Mouse (Mus musculus) stomach, postnatal 0 days (tissue): ENCODE data around the gene Ldlrad3. TPM values are rescaled to one million over a fixed set of nuclear protein-coding genes. Genes with fewer than 3 reads are reported as not detected.

Experiments
- ATAC-seq: fragments of 200-750 bp; cut with Nextera tagmentation; 2 replicates; pipeline ENCODE4 v1.8.0; 2017; ENCODE audit not compliant: low FRiP score, low TSS enrichment
- DNase-seq: peaks from one replicate; pipeline ENCODE4 v3.0.0-alpha.2; 2016; ENCODE audit warnings: low spot score
- H3K27ac ChIP-seq: fragments of 300-500 bp; sonication (generic); replicated peaks from 2 replicates; pipeline ENCODE4 v1.5.1; 2014; ENCODE audit warnings: mild to moderate bottlenecking, control low read depth
- H3K27me3 ChIP-seq: fragments of 300-500 bp; sonication (generic); 2 replicates; pipeline ENCODE4 v1.6.1; 2014; ENCODE audit warnings: low read length; ENCODE audit not compliant: control insufficient read depth, insufficient read depth
- H3K36me3 ChIP-seq: fragments of 300-500 bp; sonication (generic); 2 replicates; pipeline ENCODE4 v1.6.1; 2014; ENCODE audit warnings: low read length, mixed read lengths; ENCODE audit not compliant: control insufficient read depth, insufficient read depth
- H3K4me1 ChIP-seq: fragments of 300-500 bp; sonication (generic); replicated peaks from 2 replicates; pipeline ENCODE4 v1.6.1; 2014; ENCODE audit warnings: antibody characterized with exemption; ENCODE audit not compliant: control insufficient read depth, insufficient read depth
- H3K4me2 ChIP-seq: fragments of 300-500 bp; sonication (generic); replicated peaks from 2 replicates; pipeline ENCODE4 v1.6.1; 2014; ENCODE audit warnings: low read depth, mild to moderate bottlenecking, control low read depth, moderate library complexity
- H3K4me3 ChIP-seq: fragments of 300-500 bp; sonication (generic); 2 replicates; pipeline ENCODE4 v1.5.1; 2014; ENCODE audit warnings: low read depth, low read length, control low read depth
- H3K9ac ChIP-seq: fragments of 300-500 bp; sonication (generic); 2 replicates; pipeline ENCODE4 v1.6.1; 2014; ENCODE audit warnings: mild to moderate bottlenecking, low read length, control low read depth, mixed read lengths
- H3K9me3 ChIP-seq: fragments of 300-500 bp; sonication (generic); 2 replicates; pipeline ENCODE4 v1.6.1; 2016; ENCODE audit warnings: low read length; ENCODE audit not compliant: control insufficient read depth
- CTCF ChIP-seq: IDR thresholded peaks from 2 replicates; pipeline ENCODE4 v1.5.1; 2016; ENCODE audit warnings: antibody characterized with exemption, low read depth, mild to moderate bottlenecking, moderate library complexity
- EP300 ChIP-seq: optimal IDR thresholded peaks from 2 replicates; pipeline ENCODE3; 2016; ENCODE audit warnings: antibody characterized with exemption
- WGBS: fragments of 180-500 bp; shearing (Covaris S2); extraction: QIAGEN DNeasy Blood & Tissue Kit; methylation state at CpG from one replicate; pipeline ENCODE4 v1.1.7; 2014; 5-methylcytosine and 5-hydroxymethylcytosine counted together
- polyA plus RNA-seq: library from polyadenylated mRNA; unstranded; fragments of >200 nt; fragmentation: Nextera tagmentation; extraction: Ambion mirVana; gene quantifications from 2 replicates; pipeline ENCODE4 v1.2.1, GENCODE M21; 2015

The Ldlrad3 gene
- polyA plus RNA-seq, 1 experiment from 2014 or later, result 20.5 TPM

DNA sequence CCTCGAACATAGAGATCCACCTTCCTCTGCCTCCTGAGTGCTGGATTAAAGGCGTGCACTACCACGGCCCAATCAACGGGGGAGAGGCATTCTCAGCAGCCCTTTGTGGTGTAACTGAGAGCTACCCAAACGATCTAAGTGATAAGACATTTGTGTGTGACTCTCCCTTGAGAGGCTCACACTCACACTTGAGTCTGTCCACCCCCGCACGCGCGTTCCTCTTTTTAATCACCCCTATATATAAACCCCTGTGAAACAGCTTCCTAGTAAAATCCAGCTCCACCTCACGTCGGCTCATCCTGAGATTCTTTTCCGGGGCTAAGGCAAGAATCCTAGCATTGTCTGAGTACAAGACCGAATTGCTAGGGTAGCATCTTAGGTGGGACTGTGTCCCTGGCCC, 277.4 kb downstream of the Ldlrad3 start:
- no peak for TF ChIP-seq EP300
- TF ChIP-seq CTCF, result no peak
- Histone ChIP-seq H3K27me3 (no peaks in the 10 kb centered on the region), H3K4me3 (no peak overlapping the region), H3K9me3 (no peaks in the 10 kb centered on the region), H3K4me2 (no peak overlapping the region), H3K4me1 (no peaks in the 10 kb centered on the region), H3K36me3 (no peaks in the 10 kb centered on the region), H3K9ac (no peak overlapping the region), H3K27ac (no peak overlapping the region)
- no peak for DNase-seq
- ATAC-seq, result no peak
- 78% methylated on average over 13 of the region's 13 CpGs for WGBS

DNA sequence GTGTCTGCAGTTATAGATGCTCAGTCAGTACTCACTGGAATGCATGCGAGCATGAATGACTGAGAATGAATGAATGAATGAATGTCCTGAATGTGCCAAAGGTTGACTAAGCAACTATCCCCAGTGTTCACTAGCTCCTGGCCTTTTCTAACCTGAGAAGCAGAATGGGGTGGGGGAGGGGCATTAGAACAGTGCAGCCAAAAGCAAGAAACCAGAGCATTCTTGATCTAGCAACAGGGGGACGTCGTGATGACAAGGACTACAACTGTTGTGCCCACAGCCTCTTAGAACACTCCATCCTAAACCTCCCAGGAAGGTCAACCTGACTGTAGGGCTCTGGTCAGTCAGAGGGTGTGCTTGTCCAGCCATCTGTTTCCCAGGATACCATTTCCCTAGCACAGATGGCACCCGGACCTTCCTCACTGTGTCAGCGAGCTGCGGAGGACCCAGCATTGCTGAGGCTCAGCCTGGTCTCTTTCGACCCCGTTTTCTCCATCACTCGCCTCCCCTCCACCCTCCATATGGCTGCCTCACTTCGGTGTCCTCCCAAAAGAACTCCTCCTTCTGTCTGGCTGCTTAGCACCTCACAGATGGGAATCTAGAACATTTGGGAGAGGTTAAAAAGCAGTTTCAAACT, 278.7 kb downstream of the Ldlrad3 start:
- DNase-seq (no peak), ATAC-seq (no peak)
- Histone ChIP-seq H3K9me3 (no peaks in the 10 kb centered on the region), H3K4me1 (no peaks in the 10 kb centered on the region), H3K27ac (no peak overlapping the region), H3K27me3 (no peaks in the 10 kb centered on the region), H3K36me3 (no peaks in the 10 kb centered on the region), H3K9ac (no peak overlapping the region), H3K4me2 (no peak overlapping the region), H3K4me3 (no peak overlapping the region)
- no peak for TF ChIP-seq CTCF
- TF ChIP-seq EP300, result no peak
- 82% methylated on average over 10 of the region's 10 CpGs for WGBS

DNA sequence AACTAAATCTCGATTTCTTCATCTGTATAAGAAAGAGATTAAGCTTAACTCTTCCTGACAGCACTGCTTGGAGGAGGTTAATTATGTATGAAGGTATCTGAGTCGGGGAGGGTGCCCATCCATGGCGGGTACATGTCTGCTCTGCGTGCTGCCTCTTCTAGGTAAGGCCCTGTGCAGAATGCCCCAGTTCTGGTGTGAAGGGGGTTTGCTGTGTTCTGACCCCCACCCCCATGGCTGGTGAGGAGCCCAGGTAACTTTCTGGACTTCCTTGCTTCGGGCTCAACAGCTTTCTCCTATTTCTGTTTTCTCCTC, 279.9 kb downstream of the Ldlrad3 start:
- TF ChIP-seq EP300 (no peak), CTCF (no peak)
- Histone ChIP-seq H3K4me3 (no peak overlapping the region), H3K9ac (no peak overlapping the region), H3K27me3 (no peaks in the 10 kb centered on the region), H3K36me3 (no peaks in the 10 kb centered on the region), H3K4me1 (no peaks in the 10 kb centered on the region), H3K9me3 (no peaks in the 10 kb centered on the region), H3K27ac (no peak overlapping the region), H3K4me2 (peak overlapping the region; percentile 47; the same call in 1 of the 2 replicates)
- ATAC-seq, result no peak
- 60% methylated on average over 5 of the region's 5 CpGs for WGBS
- DNase-seq, result no peak

DNA sequence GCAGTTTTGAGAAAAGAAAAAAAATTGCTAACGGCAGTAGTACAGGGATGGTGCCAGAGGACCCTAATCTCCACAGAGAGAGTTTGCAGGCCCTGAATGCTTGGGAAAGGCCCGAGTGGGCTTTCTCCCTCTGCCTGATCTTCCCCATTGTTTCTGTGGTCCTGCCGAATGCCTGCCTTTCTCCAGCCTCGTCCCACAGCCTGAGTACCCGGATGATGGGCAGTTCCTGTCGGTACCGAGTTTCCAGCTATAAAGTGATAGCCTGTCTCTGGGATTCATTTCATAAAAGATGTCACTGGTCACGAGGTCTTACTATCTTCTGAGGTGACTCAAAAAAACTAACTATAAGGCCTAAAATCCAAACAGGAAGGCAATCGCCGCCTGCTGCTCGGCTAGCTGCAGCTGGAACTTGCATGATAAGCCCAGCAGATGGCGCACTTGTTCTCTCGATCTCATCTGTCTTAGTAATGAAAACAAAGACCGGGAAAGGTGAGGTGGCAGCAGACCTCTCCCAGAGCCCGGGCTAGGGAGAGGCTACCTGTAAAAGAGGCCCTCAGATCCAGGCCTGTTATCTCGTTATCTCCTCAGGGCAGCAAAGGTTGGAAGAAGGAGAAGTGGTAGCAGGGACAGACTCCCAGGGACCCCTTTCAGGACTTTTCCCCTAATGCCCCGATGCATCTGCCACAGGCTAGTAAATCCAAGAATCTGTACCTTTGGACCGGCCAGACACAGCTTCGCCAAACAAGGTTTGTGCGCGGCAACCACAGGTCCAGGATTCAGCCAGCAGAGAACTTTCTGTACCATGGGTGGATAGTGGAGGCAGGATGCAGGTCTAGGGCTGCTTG, 280.4 kb downstream of the Ldlrad3 start:
- H3K4me2 ChIP-seq, result peak overlapping the region; percentile 47
- no peaks in the 10 kb centered on the region for H3K4me1 ChIP-seq
- WGBS, result 26% methylated on average over 21 of the region's 21 CpGs
- no peak for TF ChIP-seq EP300
- peak; percentile 95 for TF ChIP-seq CTCF
- no peak overlapping the region for H3K27ac ChIP-seq
- H3K27me3 ChIP-seq, result no peaks in the 10 kb centered on the region
- no peaks in the 10 kb centered on the region for H3K9me3 ChIP-seq
- no peak overlapping the region for H3K9ac ChIP-seq
- ATAC-seq, result peak; percentile 79
- H3K36me3 ChIP-seq, result no peaks in the 10 kb centered on the region
- DNase-seq, result peak; percentile 87
- peak overlapping the region; percentile 17; the same call in 1 of the 2 replicates for H3K4me3 ChIP-seq

DNA sequence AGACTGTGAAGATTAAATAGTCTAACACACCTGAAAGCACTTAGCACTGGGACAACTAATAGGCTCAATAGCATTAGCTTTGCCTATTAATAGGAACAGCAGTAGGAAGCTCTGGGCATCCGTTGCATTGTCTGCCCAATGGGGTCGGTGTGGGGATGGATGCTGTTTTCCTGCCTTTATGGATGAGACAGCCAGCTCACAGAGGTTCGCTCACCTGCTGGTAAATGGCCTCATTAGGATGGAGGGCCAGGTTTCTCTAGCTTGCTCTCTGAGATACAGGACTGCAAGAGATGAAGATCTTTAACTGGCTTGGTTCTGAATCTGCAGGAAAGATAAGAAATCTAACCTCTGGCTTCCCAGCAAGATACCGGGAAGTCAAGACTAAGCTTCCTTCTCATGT, 284.0 kb downstream of the Ldlrad3 start:
- no peak for TF ChIP-seq EP300
- no peak for TF ChIP-seq CTCF
- H3K36me3 ChIP-seq, result no peaks in the 10 kb centered on the region; the same call in 1 of the 2 replicates
- no peaks in the 10 kb centered on the region for H3K27me3 ChIP-seq
- H3K4me3 ChIP-seq, result no peak overlapping the region
- no peak for DNase-seq
- no peaks in the 10 kb centered on the region for H3K9me3 ChIP-seq
- no peak overlapping the region for H3K4me2 ChIP-seq
- WGBS, result 77% methylated on average over 4 of the region's 4 CpGs
- no peak for ATAC-seq
- no peaks in the 10 kb centered on the region for H3K4me1 ChIP-seq
- H3K27ac ChIP-seq, result no peak overlapping the region
- no peak overlapping the region for H3K9ac ChIP-seq

Other genes starting within 250 kb of the Ldlrad3 start
- 9.7 and 10.1 TPM in 2 replicates for gene Trim44, start 221.4 kb upstream of the Ldlrad3 start, polyA plus RNA-seq